Mouse (Mus musculus) embryonic fibroblast, embryonic 13.5 days (primary cell): ENCODE data around the gene Tfe3. TPM values are rescaled to one million over a fixed set of nuclear protein-coding genes. Genes with fewer than 3 reads are reported as not detected.

ENCODE experiments used
- H3K27ac ChIP-seq: 2 replicates; pipeline ENCODE4 v1.5.1; 2012; ENCODE audit warnings: low read length, control low read depth, inconsistent platforms; ENCODE audit not compliant: insufficient read depth
- H3K4me1 ChIP-seq: 2 replicates; pipeline ENCODE4 v1.6.1; 2011; ENCODE audit warnings: low read length; ENCODE audit not compliant: control insufficient read depth, insufficient read depth
- H3K4me3 ChIP-seq: 2 replicates; pipeline ENCODE4 v1.5.1; 2011; ENCODE audit warnings: mild to moderate bottlenecking, control low read depth, low read length; ENCODE audit not compliant: insufficient read depth
- CTCF ChIP-seq: IDR thresholded peaks from 2 replicates; pipeline ENCODE4 v1.5.1; 2011; ENCODE audit warnings: mild to moderate bottlenecking, control low read depth, low read length, moderate library complexity, borderline replicate concordance; ENCODE audit not compliant: insufficient read depth
- POLR2A ChIP-seq: IDR thresholded peaks from 2 replicates; pipeline ENCODE4 v1.6.1; 2011; ENCODE audit warnings: low read depth, mild to moderate bottlenecking, control low read depth, low read length, moderate library complexity
- polyA plus RNA-seq: library from polyadenylated mRNA; stranded (reverse); fragments of >200 nt; gene quantifications from 2 replicates; pipeline ENCODE4 v1.2.4, GENCODE M21; 2011; ENCODE audit warnings: low read depth; ENCODE audit not compliant: missing spikeins, insufficient read length

Gene Tfe3
- polyA plus RNA-seq, 1 experiment, result 49.1 TPM

DNA sequence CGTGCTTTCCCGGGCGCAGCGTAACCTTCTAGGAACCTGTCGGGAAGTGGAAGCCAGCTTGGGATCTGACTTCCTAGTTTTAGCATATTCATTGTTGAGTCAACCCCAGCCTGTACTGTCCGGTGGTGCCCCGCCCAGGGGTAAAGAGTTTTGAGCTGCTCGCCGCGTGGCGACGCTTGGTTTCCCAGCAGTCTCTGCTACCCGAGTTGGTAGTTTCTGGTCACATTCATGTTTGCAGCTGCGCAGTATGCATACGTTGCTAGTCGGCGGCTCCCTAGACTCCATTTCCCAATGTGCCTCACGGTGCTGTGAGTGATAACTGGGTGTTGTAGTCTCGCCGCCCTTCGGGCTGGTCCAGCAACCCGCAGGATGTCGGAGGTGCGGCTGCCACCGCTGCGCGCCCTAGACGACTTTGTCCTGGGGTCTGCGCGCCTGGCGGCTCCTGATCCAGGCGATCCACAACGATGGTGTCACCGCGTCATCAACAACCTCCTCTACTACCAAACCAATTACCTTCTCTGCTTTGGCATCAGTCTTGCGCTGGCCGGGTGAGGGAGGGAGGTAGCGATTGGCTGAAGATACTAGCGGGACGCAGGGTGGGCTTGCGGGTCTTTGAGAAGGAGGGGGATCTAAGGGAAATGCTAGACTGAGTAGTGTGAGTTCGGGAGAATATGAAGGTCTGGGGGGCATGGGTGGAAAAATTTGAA is 34.0 kb upstream of the Tfe3 start, which contains the start of gene Praf2:
TSS of gene Praf2 (plus strand) at position 225 of the 707 bp plus-strand sequence.
- Histone ChIP-seq H3K4me3 (peak within 1 kb of the TSS; percentile 64), H3K27ac (peak within 1 kb of the TSS; percentile 70), H3K4me1 (peaks cover 3% of the 10 kb centered on the region; the same call in 1 of the 2 replicates)
- peak; percentile 71 for TF ChIP-seq POLR2A
- TF ChIP-seq CTCF, result no peak

DNA sequence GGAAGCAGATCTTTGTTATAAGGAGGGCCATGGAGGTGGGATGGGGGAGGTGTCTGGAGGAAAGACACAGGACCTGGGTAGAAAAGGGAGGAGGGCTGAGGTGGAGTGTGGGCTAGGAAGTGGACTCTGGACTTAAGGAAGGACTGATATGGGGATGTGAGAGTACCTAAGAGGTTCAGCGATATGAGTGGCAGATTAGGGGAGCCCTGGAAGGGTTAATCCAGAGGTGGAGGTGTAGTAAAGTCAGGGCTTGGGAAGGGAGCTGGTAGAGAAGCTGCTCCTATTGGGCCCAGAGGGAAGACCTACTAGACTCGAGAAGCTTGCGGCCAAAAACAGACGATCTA is 33.5 kb upstream of the Tfe3 start:
- H3K27ac ChIP-seq, result peak overlapping the region; percentile 34; the same call in 1 of the 2 replicates
- H3K4me1 ChIP-seq, result peaks cover 3% of the 10 kb centered on the region; the same call in 1 of the 2 replicates
- TF ChIP-seq CTCF, result no peak
- no peak for TF ChIP-seq POLR2A
- H3K4me3 ChIP-seq, result peak overlapping the region; percentile 64

DNA sequence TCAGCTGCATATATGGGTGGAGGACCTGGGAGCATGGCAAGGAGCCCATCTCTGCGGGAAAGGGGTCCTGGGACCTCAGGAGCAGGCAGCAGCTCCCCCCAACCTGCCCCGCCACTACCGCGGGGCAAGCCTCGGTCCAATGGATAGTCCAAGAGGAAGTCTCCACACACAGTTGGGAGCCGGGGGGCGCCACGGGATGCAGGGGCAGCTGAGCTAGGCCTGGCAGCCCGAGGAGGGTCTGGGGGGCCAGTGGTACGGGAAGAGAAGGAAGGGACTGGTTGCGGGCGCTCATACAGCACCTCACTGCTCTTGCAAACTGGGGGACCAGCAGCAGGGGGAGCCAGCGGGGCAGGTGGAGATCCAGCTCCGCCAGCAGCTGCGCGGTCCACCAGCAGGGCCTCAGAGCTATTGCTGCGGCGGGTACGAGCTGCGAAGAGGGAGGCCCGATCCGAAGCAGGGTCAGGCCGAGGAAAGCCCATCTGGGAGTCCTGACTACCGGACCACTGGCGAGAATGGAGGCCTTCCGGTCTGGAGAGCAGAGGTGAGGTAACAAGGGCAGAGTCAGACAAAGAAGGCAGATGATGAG is 28.7 kb upstream of the Tfe3 start:
- Histone ChIP-seq H3K27ac (no peak overlapping the region), H3K4me1 (no peaks in the 10 kb centered on the region), H3K4me3 (no peak overlapping the region)
- TF ChIP-seq CTCF (no peak), POLR2A (no peak)

DNA sequence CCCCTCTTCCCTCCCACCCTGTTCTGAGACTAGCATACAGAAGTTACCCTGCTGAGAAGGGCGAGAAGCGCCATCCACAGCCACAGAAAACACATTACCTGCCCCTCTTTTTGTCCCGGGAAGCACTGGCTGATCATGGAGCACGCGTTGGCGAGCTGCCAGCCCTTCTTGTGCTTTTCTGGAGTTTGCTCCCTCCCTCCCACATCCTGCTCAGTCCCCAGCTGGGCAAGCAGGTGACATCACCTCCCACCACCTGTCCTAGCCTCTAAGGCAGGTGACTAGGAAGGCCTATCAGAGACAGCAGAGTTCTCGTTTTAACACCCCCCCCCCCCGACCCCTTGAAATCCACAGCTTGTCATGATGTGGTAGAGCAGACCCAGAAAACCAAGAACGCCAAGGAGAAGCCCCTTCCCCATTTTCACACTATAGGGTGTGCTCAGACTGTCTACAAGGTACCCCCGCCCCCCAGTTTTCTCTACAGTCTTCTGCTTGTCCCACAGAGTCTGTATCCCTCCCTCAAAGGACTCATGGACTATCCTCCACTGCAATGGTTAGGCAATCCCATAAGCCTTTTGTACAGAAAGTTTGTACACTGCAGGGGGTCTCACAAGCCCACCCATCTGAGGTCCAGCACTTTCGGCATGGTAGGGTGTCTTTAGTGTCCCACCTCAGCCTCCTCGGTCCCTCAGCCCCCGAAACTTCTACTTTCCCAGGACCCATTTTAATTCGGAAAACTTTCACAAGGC is 22.9 kb upstream of the Tfe3 start:
- TF ChIP-seq CTCF, result no peak
- no peak for TF ChIP-seq POLR2A
- H3K27ac ChIP-seq, result peak overlapping the region; percentile 24; the same call in 1 of the 2 replicates
- H3K4me3 ChIP-seq, result no peak overlapping the region
- H3K4me1 ChIP-seq, result peaks cover 5% of the 10 kb centered on the region; the same call in 1 of the 2 replicates

DNA sequence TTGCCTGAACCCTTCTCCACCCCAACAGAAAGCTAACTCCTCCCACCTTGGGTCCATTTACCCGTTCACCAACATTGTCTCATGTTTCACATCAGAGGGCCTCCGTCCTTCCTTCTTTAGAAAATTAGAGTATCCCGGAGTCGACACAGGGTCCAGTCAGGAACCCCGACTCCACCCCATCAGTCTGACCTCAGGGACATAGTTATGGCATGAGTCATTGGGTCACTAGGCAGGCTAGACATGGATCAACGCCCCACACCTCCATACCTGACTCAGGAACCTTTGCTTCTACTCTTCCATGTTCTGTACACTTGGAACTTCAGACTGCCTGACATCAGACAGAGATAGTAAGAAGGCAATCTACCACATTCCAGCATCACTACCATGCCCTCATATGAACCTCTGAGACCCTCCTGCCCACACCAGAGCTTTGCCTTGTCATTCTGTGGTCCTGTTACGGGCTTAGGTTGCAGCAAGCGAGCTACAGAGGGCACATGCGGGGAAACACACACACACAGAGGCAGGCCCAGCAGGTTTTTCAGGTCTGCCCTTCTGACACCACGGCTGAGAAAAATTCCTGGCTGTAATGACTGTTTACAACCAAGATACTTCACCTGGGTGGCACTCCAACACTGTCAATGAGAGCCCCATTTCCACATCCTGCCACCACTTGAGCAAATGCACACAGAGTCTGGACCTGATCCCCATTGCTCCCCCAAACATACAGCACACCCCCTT is 22.1 kb upstream of the Tfe3 start:
- Histone ChIP-seq H3K4me3 (no peak overlapping the region), H3K27ac (0 out of 2 replicates have a peak overlapping the region, but pooled peaks have one; percentile 24), H3K4me1 (peaks cover 5% of the 10 kb centered on the region; the same call in 1 of the 2 replicates)
- no peak for TF ChIP-seq CTCF
- TF ChIP-seq POLR2A, result no peak

DNA sequence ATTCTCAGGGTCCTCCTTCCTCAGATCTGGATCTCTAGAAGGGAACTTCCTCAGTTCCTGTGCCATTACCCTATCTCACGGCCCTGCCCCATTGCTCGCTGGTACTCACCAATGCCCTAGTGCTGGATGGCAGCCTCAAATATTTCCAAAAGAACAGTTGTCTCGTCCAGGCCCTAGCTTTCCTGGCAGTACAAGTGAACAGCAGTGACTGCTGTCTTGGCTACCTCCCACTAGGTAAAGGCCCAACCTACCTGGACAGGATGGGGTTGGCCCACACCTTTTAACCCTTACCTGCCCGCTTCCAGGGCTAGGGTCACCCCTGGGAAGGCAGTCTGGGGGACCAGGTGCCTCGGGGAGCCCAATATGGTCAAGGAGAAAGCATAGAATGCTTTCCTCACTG is 21.3 kb upstream of the Tfe3 start:
- Histone ChIP-seq H3K27ac (no peak overlapping the region), H3K4me1 (peaks cover 5% of the 10 kb centered on the region; the same call in 1 of the 2 replicates), H3K4me3 (no peak overlapping the region)
- no peak for TF ChIP-seq CTCF
- no peak for TF ChIP-seq POLR2A

DNA sequence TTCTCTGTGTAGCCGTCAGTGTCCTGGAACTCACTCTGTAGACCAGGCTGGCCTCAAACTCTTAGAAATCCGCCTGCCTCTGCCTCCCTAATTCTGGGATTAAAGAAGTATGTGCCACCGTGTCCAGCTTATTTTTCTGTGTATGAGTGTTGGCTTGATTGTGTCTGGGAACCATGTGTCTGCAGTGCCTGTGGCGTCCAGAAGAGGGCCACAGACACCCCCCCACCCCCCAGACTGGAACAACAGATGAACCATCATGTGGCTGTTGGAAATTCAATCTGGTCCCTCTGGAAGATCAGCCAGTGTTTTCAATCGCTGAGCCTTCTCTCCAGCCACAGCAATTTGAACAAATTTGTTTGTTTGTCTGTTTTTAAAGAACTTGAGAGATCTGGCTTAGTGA is 18.9 kb upstream of the Tfe3 start:
- Histone ChIP-seq H3K4me1 (peaks cover 5% of the 10 kb centered on the region; the same call in 1 of the 2 replicates), H3K4me3 (no peak overlapping the region), H3K27ac (no peak overlapping the region)
- TF ChIP-seq POLR2A (no peak), CTCF (no peak)

DNA sequence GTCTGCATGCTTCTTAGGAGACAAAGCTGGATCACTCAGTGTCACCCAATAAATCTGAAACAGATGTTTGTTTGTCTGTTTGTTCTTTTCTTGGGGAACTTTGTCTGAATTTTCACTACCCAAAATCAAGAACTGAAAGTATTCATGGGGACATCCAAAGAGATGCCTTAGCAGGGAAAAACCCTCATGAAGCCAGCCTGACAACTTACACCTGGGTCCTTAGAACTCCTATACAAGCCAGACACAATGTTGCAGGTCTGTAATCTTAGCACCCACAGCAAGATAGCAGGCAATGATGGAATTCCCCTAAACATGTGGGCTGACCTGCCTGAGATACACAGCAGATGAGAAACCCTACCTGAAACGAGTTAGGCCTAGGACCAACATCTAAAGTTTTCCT is 17.4 kb upstream of the Tfe3 start:
- TF ChIP-seq CTCF (no peak), POLR2A (no peak)
- no peak overlapping the region for H3K4me3 ChIP-seq
- H3K27ac ChIP-seq, result no peak overlapping the region
- H3K4me1 ChIP-seq, result peaks cover 4% of the 10 kb centered on the region; the same call in 1 of the 2 replicates

DNA sequence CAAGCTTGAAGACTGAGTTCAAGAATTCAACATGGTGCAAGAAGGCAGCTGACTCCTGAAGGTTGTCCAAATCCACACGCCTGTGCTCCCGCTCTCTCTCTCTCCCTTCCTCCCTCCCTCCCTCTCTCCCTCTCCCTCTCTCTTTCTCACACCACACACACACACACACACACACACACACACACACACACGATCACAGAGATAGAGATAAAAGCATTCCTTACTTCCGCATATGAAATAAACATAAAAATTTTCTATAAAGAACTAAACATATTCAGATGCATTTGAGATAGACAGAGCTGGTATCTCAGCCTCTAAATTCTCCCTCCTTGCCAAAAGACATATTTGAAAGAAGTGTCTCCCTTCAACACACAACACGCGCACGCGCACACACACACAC is 16.9 kb upstream of the Tfe3 start:
- H3K27ac ChIP-seq, result no peak overlapping the region
- no peak for TF ChIP-seq POLR2A
- TF ChIP-seq CTCF, result no peak
- H3K4me3 ChIP-seq, result no peak overlapping the region
- no peaks in the 10 kb centered on the region for H3K4me1 ChIP-seq
